Comparison of ENCODE assay signal across 8 mouse cellular contexts in the genomic region with DNA sequence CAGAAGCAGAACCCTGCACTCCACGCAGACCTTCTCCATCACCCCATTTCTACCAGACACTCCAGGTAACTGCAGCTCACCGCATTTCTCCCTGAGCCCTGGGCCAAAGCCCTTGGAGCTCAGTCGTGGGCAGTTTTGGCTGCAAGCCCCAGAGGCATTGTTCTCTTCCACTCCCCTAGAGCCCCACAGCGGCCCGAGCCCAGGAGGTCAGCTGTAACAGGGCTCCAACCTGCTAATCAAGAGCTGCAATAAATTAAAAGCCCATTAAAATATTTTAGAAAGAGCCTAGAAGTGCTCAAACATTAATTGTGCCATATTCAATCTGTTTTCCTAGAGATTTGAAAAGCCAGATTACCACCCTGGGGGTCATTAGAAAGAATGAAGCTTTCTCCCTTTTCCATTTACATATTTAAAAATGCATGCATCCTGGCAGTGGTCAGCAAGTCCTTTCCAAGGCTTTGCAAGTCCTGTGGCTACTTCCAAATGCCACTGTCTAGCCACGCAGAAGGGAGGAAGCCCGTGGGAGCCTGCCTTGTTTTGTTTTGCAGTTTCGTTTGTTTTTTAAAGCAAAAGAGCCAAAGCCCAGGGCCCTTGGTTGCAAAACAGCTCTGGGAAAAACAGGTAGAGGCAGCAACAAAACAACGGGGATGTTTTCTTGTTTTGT.
A peak's percentile ranks its signal among the peaks of the same experiment; 100 is the strongest.
DNase-seq lines count a peak whose midpoint lies in the region; ATAC-seq and TF ChIP-seq lines count a peak whose summit lies in the region.

No protein-coding gene starts in this region.

- no peak for TF ChIP-seq EP300 in stomach, postnatal 0 days (optimal IDR thresholded peaks at IDR 0.05)

- H3K27me3 ChIP-seq in limb, embryonic 11.5 days (ENCODE audit: control insufficient read depth, insufficient read depth, low read length), result no peaks in the 10 kb centered on the region
- no peaks in the 10 kb centered on the region for H3K27me3 ChIP-seq in stomach, postnatal 0 days (ENCODE audit: control insufficient read depth, insufficient read depth, low read length)

- 14% methylated on average over 9 of the region's 9 CpGs for WGBS in limb, embryonic 11.5 days
- 46% methylated on average over 9 of the region's 9 CpGs for WGBS in stomach, postnatal 0 days

- H3K4me2 ChIP-seq in limb, embryonic 11.5 days (ENCODE audit: low read depth, severe bottlenecking), result no peak overlapping the region; the same call in 1 of the 2 replicates
- no peak overlapping the region for H3K4me2 ChIP-seq in stomach, postnatal 0 days (replicated peaks; ENCODE audit: low read depth)

- no peak overlapping the region for H3K4me3 ChIP-seq in cortical plate, adult 2 months (ENCODE audit: insufficient read depth, low read length)
- H3K4me3 ChIP-seq in limb, embryonic 11.5 days (ENCODE audit: low read depth, low read length), result no peak overlapping the region
- H3K4me3 ChIP-seq in stomach, postnatal 0 days (ENCODE audit: low read depth, low read length), result no peak overlapping the region

- ATAC-seq in limb, embryonic 11.5 days (ENCODE audit: insufficient number of reproducible peaks, low FRiP score, low TSS enrichment, low read depth), result no peak
- ATAC-seq in stomach, postnatal 0 days (ENCODE audit: low FRiP score, low TSS enrichment), result no peak

- TF ChIP-seq POLR2A in cortical plate, adult 2 months (IDR thresholded peaks at IDR 0.05; ENCODE audit: extremely low read depth, insufficient read depth, low read length), result no peak

- H3K27ac ChIP-seq in cortical plate, adult 2 months (ENCODE audit: insufficient read depth, low read length), result peak overlapping the region; percentile 42; the same call in 1 of the 2 replicates
- H3K27ac ChIP-seq in limb, embryonic 11.5 days (replicated peaks; ENCODE audit: low read depth, low read length), result peak overlapping the region; percentile 76
- peak overlapping the region; percentile 45; the same call in 1 of the 2 replicates for H3K27ac ChIP-seq in stomach, postnatal 0 days (replicated peaks)

- peak; percentile 31 for DNase-seq in gastrocnemius, postnatal 14 days
- no peak for DNase-seq in gastrocnemius, postnatal 36 days
- DNase-seq in heart, postnatal 10 days, result peak; percentile 48 to 58
- peak; percentile 27 for DNase-seq in limb, embryonic 11.5 days (ENCODE audit: low spot score)
- DNase-seq in stomach, postnatal 0 days (ENCODE audit: low spot score), result no peak
- no peak for DNase-seq in urinary bladder, postnatal 25 days (ENCODE audit: low spot score)
- no peak for DNase-seq in yolk sac, embryonic 10.5 days (ENCODE audit: low spot score)

- H3K4me1 ChIP-seq in cortical plate, adult 2 months (ENCODE audit: control insufficient read depth, insufficient read depth, low read length), result peaks cover 12% of the 10 kb centered on the region
- H3K4me1 ChIP-seq in limb, embryonic 11.5 days (ENCODE audit: control insufficient read depth, insufficient read depth, low read length), result peaks cover 20% of the 10 kb centered on the region
- 0 out of 2 replicates have a peak, but pooled peaks cover 3% of the 10 kb centered on the region for H3K4me1 ChIP-seq in stomach, postnatal 0 days (replicated peaks; ENCODE audit: control insufficient read depth, insufficient read depth)

- peak overlapping the region; percentile 22; the same call in 1 of the 2 replicates for H3K9ac ChIP-seq in limb, embryonic 11.5 days (ENCODE audit: low read length)
- H3K9ac ChIP-seq in stomach, postnatal 0 days (ENCODE audit: low read length), result no peak overlapping the region

- H3K36me3 ChIP-seq in limb, embryonic 11.5 days (ENCODE audit: control insufficient read depth, insufficient read depth, low read length), result no peaks in the 10 kb centered on the region
- no peaks in the 10 kb centered on the region for H3K36me3 ChIP-seq in stomach, postnatal 0 days (ENCODE audit: control insufficient read depth, insufficient read depth, low read length)

- intact Hi-C loops in gastrocnemius, postnatal 14 days (cut with DNase I; ENCODE audit: low total_unique reads), result no loop called here
- intact Hi-C loops in gastrocnemius, postnatal 36 days (cut with DNase I), result no loop called here
- intact Hi-C loops in heart, postnatal 10 days (cut with DNase I), result no loop called here

- TF ChIP-seq CTCF in cortical plate, adult 2 months (IDR thresholded peaks at IDR 0.05; ENCODE audit: extremely low read depth, insufficient read depth, low read length), result no peak
- no peak for TF ChIP-seq CTCF in stomach, postnatal 0 days (IDR thresholded peaks at IDR 0.05; ENCODE audit: low read depth)

- H3K9me3 ChIP-seq in limb, embryonic 11.5 days (ENCODE audit: control insufficient read depth, low read length), result no peaks in the 10 kb centered on the region
- H3K9me3 ChIP-seq in stomach, postnatal 0 days (ENCODE audit: control insufficient read depth, low read length), result no peaks in the 10 kb centered on the region

Comparison
In these comparisons a context has a peak if more than half of its experiments do, and no peak if none do; other contexts are left out.
1. DNase-seq: peak in gastrocnemius, postnatal 14 days (single experiment), heart, postnatal 10 days (2 of 2) and limb, embryonic 11.5 days (single experiment); none in gastrocnemius, postnatal 36 days (0 of 2), stomach, postnatal 0 days (single experiment), urinary bladder, postnatal 25 days (single experiment) and yolk sac, embryonic 10.5 days (single experiment).
2. Peak in every context shown above with its lines, with median percentiles within 50 percentile points of each other: H3K27ac ChIP-seq.